Mouse (Mus musculus): ENCODE data around the gene Trappc3.

Gene Trappc3

DNA sequence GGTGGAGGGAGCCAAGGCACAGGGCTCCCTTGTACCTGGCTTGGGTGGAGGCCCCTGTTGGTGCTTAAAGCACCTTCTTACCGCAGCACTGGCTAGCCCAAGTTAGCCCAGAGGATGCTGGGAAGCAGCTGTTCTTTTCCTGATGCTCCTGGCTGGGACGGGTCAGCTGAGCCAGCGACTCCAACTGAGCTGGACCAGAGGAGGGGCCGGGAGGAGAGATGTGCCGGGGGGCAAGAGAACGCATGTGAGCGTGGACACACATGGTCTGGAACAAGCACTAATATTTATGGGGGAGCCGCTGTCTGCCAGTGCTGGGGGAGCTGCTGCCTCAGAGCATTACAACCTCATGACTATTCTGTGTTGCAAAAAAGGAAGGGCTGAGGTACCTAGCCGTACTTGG, 16.8 kb downstream of the Trappc3 start:
- DNase-seq (ENCODE audit: low spot score), result no peak

- DNase-seq (ENCODE audit: low spot score), result no peak
These were observed 19.6 kb downstream of the Trappc3 start for GRCm38 (mm10) chr4:126281706-126282105.

- no peak for DNase-seq (ENCODE audit: low spot score)
These were observed 21.5 kb downstream of the Trappc3 start for GRCm38 (mm10) chr4:126283582-126283981.

- DNase-seq (ENCODE audit: low spot score), result peak; percentile 26
These were observed 24.4 kb downstream of the Trappc3 start, which contains the start of gene Col8a2 for GRCm38 (mm10) chr4:126286492-126286891. Gene Col8a2, plus strand, starts transcription at chr4:126286793.

GRCm38 (mm10) chr4:126287302-126287995, 25.3 kb downstream of the Trappc3 start:
- DNase-seq (ENCODE audit: low spot score), result peak; percentile 26

DNA sequence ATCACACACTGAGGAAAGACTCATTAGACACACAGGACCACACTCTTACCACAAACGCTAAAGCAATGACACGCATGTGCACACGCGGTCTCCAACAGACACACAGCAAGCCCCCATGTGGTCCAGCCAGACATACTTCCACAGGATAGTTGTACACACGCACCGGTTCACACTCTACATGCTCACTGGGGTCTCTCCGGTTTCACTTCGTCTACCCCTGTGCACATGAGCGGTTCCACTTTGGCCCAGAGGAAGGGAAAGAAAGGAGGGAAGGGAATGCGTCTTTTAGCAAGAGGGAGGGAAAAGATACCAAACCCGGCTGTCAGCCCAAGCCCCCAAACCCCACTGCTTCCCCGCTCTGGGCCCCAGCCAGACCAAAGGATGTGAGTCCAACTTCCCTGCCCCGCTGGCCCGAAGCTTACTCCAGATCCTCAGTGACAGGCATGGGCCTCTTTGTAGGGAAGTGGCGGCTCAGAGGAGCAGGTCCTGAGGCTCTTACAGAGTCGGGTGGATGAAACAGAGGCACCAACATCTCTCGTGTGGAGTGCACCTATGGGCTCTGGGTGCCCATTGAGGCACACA, 26.1 kb downstream of the Trappc3 start:
- no peak for DNase-seq (ENCODE audit: low spot score)

DNA sequence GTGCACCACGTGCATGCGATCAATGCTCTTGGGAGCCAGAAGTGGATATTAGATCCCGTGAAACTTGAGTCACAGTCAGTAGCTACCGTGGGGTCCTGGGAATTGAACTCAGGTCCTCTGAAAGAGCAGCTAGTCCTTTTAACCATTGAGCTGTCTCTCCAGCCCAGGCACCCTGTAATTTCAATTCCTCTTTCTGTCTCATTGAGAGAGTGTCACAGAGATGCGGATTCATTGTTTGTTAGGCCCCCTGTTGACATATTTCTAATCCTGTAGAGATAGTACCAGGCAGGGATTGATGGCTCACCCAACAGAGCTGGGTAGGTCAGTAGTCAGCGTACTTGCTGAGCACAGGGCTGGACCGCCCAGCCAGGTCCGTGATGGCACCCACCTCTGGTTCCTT, 28.2 kb downstream of the Trappc3 start:
- DNase-seq (ENCODE audit: low spot score), result no peak

- no peak for DNase-seq (ENCODE audit: low spot score)
These were observed 29.1 kb downstream of the Trappc3 start for GRCm38 (mm10) chr4:126291196-126291595.

DNA sequence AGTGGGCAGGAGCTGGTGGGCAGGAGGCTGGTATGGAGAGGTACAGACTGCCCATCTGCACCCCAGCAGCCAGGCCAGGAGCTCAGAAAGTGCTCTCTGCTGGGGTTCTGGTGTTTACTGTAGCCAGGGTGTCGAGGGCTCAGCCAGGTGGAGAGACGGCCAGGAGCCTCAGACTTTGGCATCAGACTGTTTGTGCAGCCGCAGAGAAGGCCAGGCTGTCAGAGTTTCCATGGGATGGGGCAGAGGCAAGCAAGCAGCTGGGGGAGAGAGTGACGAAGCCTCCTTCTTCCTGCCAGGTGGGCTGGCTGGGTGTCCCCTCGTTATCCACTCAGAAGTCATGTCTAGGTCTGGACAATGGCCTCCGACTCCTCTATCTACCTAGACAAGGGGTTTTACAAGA, 33.0 kb downstream of the Trappc3 start:
- no peak for DNase-seq (ENCODE audit: low spot score)

DNA sequence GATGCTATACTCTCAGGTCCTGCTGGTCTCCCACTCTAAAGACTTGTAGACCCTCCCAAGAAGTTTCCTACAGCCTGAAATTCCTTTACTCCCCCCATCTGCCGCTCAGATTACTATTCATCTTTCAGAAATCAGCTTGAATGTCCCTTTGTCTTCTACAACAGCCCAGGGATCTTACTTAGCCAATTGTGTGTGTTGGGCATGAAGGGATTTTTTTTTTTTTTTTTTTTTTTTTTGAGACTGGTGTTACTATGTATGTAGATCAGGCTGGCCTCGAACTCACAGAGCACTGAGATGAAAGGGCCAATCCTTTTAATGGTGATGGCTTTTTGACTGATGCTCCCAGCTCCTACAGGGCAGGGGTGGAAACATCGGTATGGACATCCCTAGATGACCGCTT, 33.8 kb downstream of the Trappc3 start:
- DNase-seq (ENCODE audit: low spot score), result no peak

DNA sequence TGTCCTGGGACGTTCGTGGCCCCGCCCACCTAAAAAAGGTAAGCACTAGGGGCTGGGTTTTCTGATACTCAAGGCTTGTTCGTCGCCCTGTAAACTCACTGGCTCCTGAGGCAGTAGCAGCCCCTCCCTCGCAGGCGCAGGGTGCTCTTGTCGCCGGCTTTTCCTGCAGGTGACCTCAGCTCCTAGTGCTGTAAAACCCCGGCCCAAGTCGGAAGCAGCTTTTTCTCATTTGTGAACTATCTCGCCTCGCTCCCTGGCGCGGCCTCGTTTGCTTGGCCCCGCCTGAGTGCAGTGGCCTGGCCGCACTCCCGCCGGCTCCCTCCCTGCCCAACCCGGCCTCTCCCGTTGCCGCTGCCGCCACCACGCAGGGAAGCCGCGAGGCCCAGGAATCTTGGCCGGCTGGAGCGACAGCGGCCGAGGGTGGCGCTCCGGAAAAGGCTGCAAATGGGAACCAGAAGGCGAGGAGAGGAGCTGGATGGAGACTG, 34.5 kb downstream of the Trappc3 start:
- DNase-seq (ENCODE audit: low spot score), result peak; percentile 68

DNA sequence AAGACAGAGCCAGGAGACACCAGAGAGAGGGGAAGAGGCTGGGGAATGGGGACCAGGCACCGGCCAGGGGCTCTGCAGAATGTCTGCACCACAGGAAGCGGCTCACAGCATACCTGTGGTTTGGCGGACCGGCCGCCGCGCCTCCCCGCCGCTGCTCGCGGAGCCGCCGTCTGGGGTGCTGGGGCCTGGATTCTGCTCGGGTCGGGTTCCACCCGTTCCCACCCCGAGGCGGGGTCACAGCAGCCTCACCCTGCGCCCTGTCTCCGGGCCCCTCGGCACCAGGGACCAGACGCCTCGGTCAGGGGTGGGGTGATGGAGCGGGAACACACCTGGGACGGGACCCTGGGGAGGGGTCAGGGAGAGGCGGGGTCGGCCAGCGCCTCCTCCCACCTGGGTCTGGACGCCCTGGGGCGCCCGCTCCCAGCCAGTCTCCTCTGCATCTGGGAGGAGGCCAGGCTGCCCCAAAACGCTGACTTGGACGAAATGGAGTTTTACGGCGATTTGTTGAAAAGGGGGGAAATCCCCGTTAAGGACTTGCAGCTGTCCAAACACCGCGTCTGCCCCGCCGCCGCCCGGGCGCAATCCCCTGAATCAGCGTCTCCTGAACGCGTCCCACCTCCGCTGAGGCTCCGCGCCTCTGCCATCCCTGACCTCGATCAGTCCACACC, 38.9 kb downstream of the Trappc3 start:
- peak; percentile 57 for DNase-seq (ENCODE audit: low spot score)

DNA sequence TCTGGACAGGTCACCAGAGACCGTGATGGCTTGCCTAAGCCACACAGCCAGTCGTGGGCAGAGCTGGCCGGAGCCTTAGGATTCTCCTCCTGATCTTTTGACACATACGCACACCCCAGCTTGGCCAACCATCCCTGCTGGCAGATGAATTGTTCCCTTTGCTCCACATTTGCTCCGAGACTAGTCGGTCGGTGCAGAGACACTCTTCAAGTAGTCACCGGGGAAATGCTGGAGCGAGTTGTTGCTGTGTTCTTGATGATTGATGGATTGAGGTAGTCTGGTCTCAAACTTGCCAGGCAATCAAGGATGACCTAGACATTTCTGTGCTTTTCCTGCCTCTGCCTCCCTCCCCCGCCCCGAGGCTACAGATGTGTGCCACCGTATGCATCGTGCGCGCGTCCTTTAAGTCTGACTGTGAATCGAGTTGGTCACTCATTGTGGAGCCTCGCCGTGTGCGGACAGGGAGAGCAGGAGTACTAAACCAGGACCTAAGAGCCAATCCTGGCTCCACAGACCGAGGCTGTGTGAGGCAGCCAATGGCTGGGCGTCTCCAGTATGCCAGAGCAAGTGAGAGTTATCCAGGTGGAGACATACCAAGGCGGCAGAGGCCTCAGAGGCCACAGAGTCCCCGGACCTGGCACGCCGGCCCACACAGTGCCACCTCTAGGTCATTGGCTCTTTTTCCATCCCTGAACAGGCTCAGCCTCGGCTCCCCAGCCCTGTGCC, 39.6 kb downstream of the Trappc3 start:
- peak; percentile 48 for DNase-seq (ENCODE audit: low spot score)

DNA sequence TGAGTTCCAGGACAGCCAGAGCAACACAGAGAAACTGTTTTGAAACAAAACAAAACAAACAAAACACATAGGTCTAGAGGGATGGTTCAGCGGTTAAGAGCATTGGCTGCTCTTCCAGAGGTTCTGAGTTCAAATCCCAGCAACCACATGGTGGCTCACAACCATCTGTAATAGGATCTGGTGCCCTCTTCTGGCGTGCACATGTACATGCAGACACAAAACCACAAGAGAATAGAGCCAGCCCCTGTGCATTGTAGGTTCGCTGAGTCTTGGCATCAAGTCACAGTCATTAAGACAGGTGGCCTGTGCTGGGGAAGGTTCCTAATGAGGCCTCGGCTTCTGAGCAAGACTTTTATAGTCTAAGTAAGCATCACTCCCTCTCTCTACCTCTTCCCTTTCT, 41.8 kb downstream of the Trappc3 start:
- no peak for DNase-seq (ENCODE audit: low spot score)

DNA sequence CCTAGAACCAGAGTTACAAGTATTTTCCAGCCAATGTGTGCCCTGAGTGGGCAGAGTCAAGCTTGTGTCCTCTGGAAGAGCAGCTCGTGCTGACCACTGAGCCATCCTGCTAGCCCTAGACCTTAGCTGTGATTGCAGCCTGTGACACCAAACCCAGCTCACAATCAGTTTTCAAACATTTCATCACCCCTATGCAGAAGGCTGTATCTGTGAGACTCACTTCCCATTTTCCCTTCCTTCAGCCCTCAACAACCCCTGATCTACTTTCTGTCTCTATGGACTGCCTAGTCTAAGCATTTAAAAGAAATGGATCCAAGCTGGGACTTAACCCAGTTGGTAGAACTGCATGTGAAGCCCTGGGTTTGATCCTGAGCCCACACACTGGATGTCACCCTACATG, 43.3 kb downstream of the Trappc3 start:
- no peak for DNase-seq (ENCODE audit: low spot score)

DNA sequence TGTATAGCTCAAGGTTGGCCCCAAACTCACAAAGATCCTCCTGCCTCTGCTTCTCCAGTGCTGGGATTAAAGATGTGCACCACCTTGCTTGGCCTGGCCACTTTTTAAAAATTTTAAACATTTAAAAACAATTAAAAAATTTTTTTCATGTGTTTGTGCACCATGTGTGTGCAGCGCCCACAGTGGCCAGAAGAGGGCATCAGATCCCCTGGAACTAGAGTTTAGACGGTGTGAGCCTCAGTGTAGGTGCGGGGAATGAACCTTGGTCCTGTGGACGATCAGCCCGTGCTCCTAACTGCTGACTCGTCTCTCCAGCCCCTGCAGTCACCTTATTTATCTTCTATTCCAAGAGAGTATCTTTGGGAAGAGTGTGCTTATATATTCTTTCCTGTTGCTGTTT, 43.9 kb downstream of the Trappc3 start:
- no peak for DNase-seq (ENCODE audit: low spot score)

DNA sequence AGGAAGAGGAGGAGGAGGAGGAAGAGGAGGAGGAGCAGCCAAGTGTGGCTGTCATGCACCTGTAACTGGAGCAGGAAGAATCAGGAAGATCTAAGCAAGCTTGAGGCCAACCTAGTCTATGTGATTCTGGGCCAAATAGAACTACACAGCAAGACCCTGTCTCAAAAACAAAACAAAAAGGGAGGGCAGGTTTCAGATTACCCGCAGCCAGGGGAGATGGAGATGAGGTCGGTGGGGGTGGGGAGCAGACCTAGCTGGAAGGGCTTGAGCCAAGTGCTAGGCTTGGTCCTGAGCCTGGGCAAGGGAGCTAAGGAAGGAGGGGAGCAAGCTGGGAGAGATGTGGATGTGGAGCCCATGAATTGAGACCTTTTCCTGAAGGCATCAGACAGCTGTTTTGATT, 44.7 kb downstream of the Trappc3 start:
- no peak for DNase-seq (ENCODE audit: low spot score)

DNA sequence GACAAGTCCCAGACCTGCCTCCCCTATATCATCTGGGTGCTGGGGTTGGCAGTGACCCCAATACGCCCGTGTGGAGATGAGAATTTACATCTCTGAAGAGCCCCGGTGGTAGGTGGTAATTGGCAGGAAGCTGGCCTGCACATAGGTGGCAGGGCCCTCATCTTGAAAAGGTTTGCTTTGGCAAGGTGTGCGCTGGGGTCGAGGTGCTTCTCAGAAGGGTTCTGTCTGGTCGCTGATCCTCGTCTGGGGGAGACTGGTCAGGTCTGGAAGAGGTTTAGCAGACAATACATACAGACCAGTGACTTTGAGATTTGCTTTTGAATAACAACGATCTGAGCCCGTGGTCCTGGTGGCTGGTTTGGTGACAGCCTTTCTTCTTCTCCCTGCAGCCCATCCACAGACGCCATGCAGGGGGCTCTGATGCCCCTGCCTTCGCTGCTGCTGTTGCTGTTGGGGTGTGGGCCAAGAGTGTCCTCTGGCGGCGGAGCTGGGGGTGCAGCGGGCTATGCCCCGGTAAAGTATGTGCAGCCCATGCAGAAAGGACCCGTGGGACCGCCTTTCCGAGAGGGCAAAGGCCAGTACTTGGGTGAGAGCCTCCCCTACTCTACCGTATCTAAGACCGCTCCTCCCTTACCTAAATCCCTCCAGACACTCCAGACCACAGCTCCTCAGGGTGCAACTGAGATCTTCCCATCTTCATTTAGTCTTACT, 47.2 kb downstream of the Trappc3 start:
- no peak for DNase-seq (ENCODE audit: low spot score)

GRCm38 (mm10) chr4:126309922-126310309, 47.8 kb downstream of the Trappc3 start:
- peak; percentile 95 for DNase-seq (ENCODE audit: low spot score)

GRCm38 (mm10) chr4:126310344-126310743, 48.2 kb downstream of the Trappc3 start:
- no peak for DNase-seq (ENCODE audit: low spot score)

DNA sequence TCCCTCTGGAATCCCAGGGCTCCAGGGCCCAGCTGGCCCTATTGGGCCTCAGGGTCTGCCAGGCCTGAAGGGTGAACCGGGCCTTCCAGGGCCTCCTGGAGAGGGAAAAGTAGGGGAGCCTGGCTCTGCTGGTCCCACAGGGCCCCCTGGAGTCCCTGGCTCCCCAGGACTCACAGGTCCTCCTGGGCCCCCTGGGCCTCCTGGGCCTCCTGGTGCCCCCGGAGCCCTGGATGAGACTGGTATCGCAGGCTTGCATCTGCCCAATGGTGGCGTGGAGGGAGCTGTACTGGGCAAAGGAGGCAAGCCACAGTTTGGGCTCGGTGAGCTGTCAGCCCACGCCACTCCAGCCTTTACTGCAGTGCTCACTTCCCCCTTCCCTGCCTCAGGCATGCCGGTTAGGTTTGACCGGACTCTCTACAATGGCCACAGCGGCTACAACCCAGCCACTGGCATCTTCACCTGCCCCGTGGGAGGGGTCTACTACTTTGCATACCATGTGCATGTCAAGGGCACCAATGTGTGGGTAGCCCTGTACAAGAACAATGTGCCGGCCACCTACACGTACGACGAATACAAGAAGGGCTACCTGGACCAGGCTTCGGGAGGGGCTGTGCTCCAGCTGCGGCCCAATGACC, 49.6 kb downstream of the Trappc3 start:
- DNase-seq (ENCODE audit: low spot score), result no peak
